12 mouse cellular contexts compared by ENCODE assay signal in genomic region chr14:22357991-22358503, GRCm38 (mm10).
A peak's percentile ranks its signal among the peaks of the same experiment; 100 is the strongest.
DNase-seq lines count a peak whose midpoint lies in the region; ATAC-seq and TF ChIP-seq lines count a peak whose summit lies in the region.
"Had no signal": no experiment of that assay in that cellular context is flagged by ENCODE, and none has a peak within 500 bp of the region (broad histone marks: within the 10 kb centered on the region; RNA-seq: fewer than 3 reads in every experiment).

No protein-coding gene starts in this region.

- TF ChIP-seq EP300 in liver, postnatal 0 days (IDR thresholded peaks at IDR 0.05; ENCODE audit: low read depth) = no peak

- no peak overlapping the region for H3K27ac ChIP-seq in lung, embryonic 14.5 days (ENCODE audit: low read depth)
- H3K27ac ChIP-seq in hindbrain, embryonic 13.5 days = no peak overlapping the region
- H3K27ac ChIP-seq in midbrain, embryonic 13.5 days = peak overlapping the region; percentile 9
- H3K27ac ChIP-seq in liver, postnatal 0 days (ENCODE audit: low read depth) = no peak overlapping the region
- H3K27ac ChIP-seq: liver, embryonic 12.5 days had no signal

- no peak for TF ChIP-seq CTCF in lung, embryonic 14.5 days (IDR thresholded peaks at IDR 0.05; ENCODE audit: low read depth)
- no peak for TF ChIP-seq CTCF in liver, postnatal 0 days (IDR thresholded peaks at IDR 0.05; ENCODE audit: low read depth)

- H3K27me3 ChIP-seq in lung, embryonic 14.5 days (ENCODE audit: insufficient read depth, low read length) = no peaks in the 10 kb centered on the region
- 0 out of 2 replicates have a peak, but pooled peaks cover 7% of the 10 kb centered on the region for H3K27me3 ChIP-seq in hindbrain, embryonic 13.5 days
- 0 out of 2 replicates have a peak, but pooled peaks cover 11% of the 10 kb centered on the region for H3K27me3 ChIP-seq in midbrain, embryonic 13.5 days
- H3K27me3 ChIP-seq in liver, postnatal 0 days (ENCODE audit: insufficient read depth, low read length) = no peaks in the 10 kb centered on the region
- H3K27me3 ChIP-seq: liver, embryonic 12.5 days had no signal

- no peak overlapping the region for H3K4me2 ChIP-seq in lung, embryonic 14.5 days
- no peak overlapping the region for H3K4me2 ChIP-seq in hindbrain, embryonic 13.5 days
- no peak overlapping the region for H3K4me2 ChIP-seq in midbrain, embryonic 13.5 days (replicated peaks)
- H3K4me2 ChIP-seq in liver, postnatal 0 days (ENCODE audit: low read depth, low read length) = no peak overlapping the region
- H3K4me2 ChIP-seq: liver, embryonic 12.5 days had no signal

- peak; percentile 65; the same call in 1 of the 2 replicates for ATAC-seq in lung, embryonic 14.5 days (ENCODE audit: insufficient read depth)
- 0 out of 2 replicates have a peak, but pooled peaks have one; percentile 28 for ATAC-seq in hindbrain, embryonic 13.5 days (ENCODE audit: low FRiP score)
- peak; percentile 66 for ATAC-seq in midbrain, embryonic 13.5 days
- ATAC-seq in inflammation-experienced regulatory T-cells, adult 6 months = no peak
- no peak for ATAC-seq in liver, postnatal 0 days
- ATAC-seq: liver, embryonic 12.5 days had no signal

- H3K4me1 ChIP-seq in lung, embryonic 14.5 days (ENCODE audit: insufficient read depth) = peaks cover 4% of the 10 kb centered on the region; the same call in 1 of the 2 replicates
- H3K4me1 ChIP-seq in hindbrain, embryonic 13.5 days (replicated peaks) = peaks cover 32% of the 10 kb centered on the region
- peaks cover 34% of the 10 kb centered on the region for H3K4me1 ChIP-seq in midbrain, embryonic 13.5 days (replicated peaks)
- no peaks in the 10 kb centered on the region for H3K4me1 ChIP-seq in liver, postnatal 0 days (ENCODE audit: insufficient read depth)
- H3K4me1 ChIP-seq: liver, embryonic 12.5 days had no signal

- no peak overlapping the region for H3K4me3 ChIP-seq in lung, embryonic 14.5 days (ENCODE audit: low read depth, low read length)
- H3K4me3 ChIP-seq in hindbrain, embryonic 13.5 days = no peak overlapping the region
- no peak overlapping the region for H3K4me3 ChIP-seq in midbrain, embryonic 13.5 days (replicated peaks)
- H3K4me3 ChIP-seq in liver, postnatal 0 days (ENCODE audit: low read depth, low read length) = no peak overlapping the region
- H3K4me3 ChIP-seq: liver, embryonic 12.5 days had no signal

- H3K9me3 ChIP-seq in lung, embryonic 14.5 days (ENCODE audit: low read depth, low read length) = no peaks in the 10 kb centered on the region
- no peaks in the 10 kb centered on the region for H3K9me3 ChIP-seq in hindbrain, embryonic 13.5 days
- H3K9me3 ChIP-seq in midbrain, embryonic 13.5 days = no peaks in the 10 kb centered on the region
- no peaks in the 10 kb centered on the region for H3K9me3 ChIP-seq in liver, postnatal 0 days (ENCODE audit: low read length)
- H3K9me3 ChIP-seq: liver, embryonic 12.5 days had no signal

- WGBS in lung, embryonic 14.5 days = 29% methylated on average over 9 of the region's 9 CpGs
- WGBS in hindbrain, embryonic 13.5 days = 14% methylated on average over 9 of the region's 9 CpGs
- WGBS in midbrain, embryonic 13.5 days = 8% methylated on average over 9 of the region's 9 CpGs
- WGBS in liver, postnatal 0 days (ENCODE audit: insufficient replicate concordance) = 78% methylated on average over 9 of the region's 9 CpGs

- peak; percentile 87 for DNase-seq in lung, embryonic 14.5 days
- no peak for DNase-seq in lung, postnatal 25 days (ENCODE audit: low spot score)
- peak; percentile 18 for DNase-seq in embryo, embryonic 9.5 days (ENCODE audit: extremely low spot score)
- no peak for DNase-seq in adrenal gland, adult 8-10 months
- no peak for DNase-seq in liver, postnatal 0 days
- DNase-seq: adrenal gland, adult 2 months; kidney, postnatal 14 days; spleen, adult 18-20 months had no signal

- H3K9ac ChIP-seq in lung, embryonic 14.5 days = no peak overlapping the region
- H3K9ac ChIP-seq in hindbrain, embryonic 13.5 days = no peak overlapping the region
- no peak overlapping the region for H3K9ac ChIP-seq in midbrain, embryonic 13.5 days (replicated peaks)
- no peak overlapping the region for H3K9ac ChIP-seq in liver, postnatal 0 days (replicated peaks)
- H3K9ac ChIP-seq: liver, embryonic 12.5 days had no signal

- no peaks in the 10 kb centered on the region for H3K36me3 ChIP-seq in lung, embryonic 14.5 days (ENCODE audit: insufficient read depth)
- H3K36me3 ChIP-seq in hindbrain, embryonic 13.5 days = no peaks in the 10 kb centered on the region
- no peaks in the 10 kb centered on the region for H3K36me3 ChIP-seq in midbrain, embryonic 13.5 days
- H3K36me3 ChIP-seq in liver, postnatal 0 days (replicated peaks; ENCODE audit: insufficient read depth, low read length) = no peaks in the 10 kb centered on the region
- H3K36me3 ChIP-seq: liver, embryonic 12.5 days had no signal

Comparison
In these comparisons a context has a peak if more than half of its experiments do, and no peak if none do; other contexts are left out.
1. DNase-seq: peak in lung, embryonic 14.5 days (single experiment) and embryo, embryonic 9.5 days (single experiment); none in lung, postnatal 25 days (single experiment), adrenal gland, adult 8-10 months (single experiment) and liver, postnatal 0 days (single experiment).
2. ATAC-seq: peak in lung, embryonic 14.5 days (single experiment), hindbrain, embryonic 13.5 days (single experiment) and midbrain, embryonic 13.5 days (single experiment); none in inflammation-experienced regulatory T-cells, adult 6 months (single experiment) and liver, postnatal 0 days (single experiment).